In genomic region chr13:21408805-21409459, GRCm38 (mm10) we compare ENCODE assay signal across 9 mouse cellular contexts. TPM values are rescaled to one million over a fixed set of nuclear protein-coding genes. Genes with fewer than 3 reads are reported as not detected.
DNase-seq lines count a peak whose midpoint lies in the region; ATAC-seq lines count a peak whose summit lies in the region.
"Had no signal": no experiment of that assay in that cellular context is flagged by ENCODE, and none has a peak within 500 bp of the region (broad histone marks: within the 10 kb centered on the region; RNA-seq: fewer than 3 reads in every experiment).

No protein-coding gene starts in this region.

- no peaks in the 10 kb centered on the region for H3K36me3 ChIP-seq in forebrain, embryonic 14.5 days (ENCODE audit: control insufficient read depth, insufficient read depth, low read length)
- no peaks in the 10 kb centered on the region for H3K36me3 ChIP-seq in liver, embryonic 15.5 days (replicated peaks)

- 56% methylated on average over 11 of the region's 11 CpGs for WGBS in forebrain, embryonic 14.5 days
- 60% methylated on average over 11 of the region's 11 CpGs for WGBS in liver, embryonic 15.5 days (ENCODE audit: insufficient replicate concordance)

- ATAC-seq in CD4-positive, CD25-positive, alpha-beta regulatory T cell, adult 4 months, result peak; percentile 33
- ATAC-seq in forebrain, embryonic 14.5 days, result 0 out of 2 replicates have a peak, but pooled peaks have one; percentile 36
- ATAC-seq in liver, embryonic 15.5 days (ENCODE audit: insufficient read depth), result peak; percentile 45
- no peak for ATAC-seq in megakaryocyte-erythroid progenitor cell, adult 5-6 weeks (replicated peaks; ENCODE audit: low FRiP score, low TSS enrichment, poor library complexity, severe bottlenecking)

- H3K4me2 ChIP-seq in forebrain, embryonic 14.5 days (ENCODE audit: low read length), result peak overlapping the region; percentile 66
- H3K4me2 ChIP-seq in liver, embryonic 15.5 days, result peak overlapping the region; percentile 84

- intact Hi-C loops in heart, postnatal 14 days (cut with DNase I), result loop anchor here (10.0 kb wide), 1 partner anchor 616 kb away; no protein-coding TSS in a partner anchor
- intact Hi-C loops in left cerebral cortex, postnatal 36 days (cut with DNase I), result loop anchor here (2.0 kb wide), 1 partner anchor 44 kb away; the partner anchor contains the start of gene Zscan26

- no peak overlapping the region for H3K27ac ChIP-seq in forebrain, embryonic 14.5 days (ENCODE audit: low read depth, low read length)
- H3K27ac ChIP-seq in liver, embryonic 15.5 days (replicated peaks), result peak overlapping the region; percentile 83

- H3K4me1 ChIP-seq in forebrain, embryonic 14.5 days (ENCODE audit: control insufficient read depth, insufficient read depth, low read length), result peaks cover 3% of the 10 kb centered on the region
- H3K4me1 ChIP-seq in liver, embryonic 15.5 days (replicated peaks), result peaks cover 34% of the 10 kb centered on the region

- H3K9ac ChIP-seq in forebrain, embryonic 14.5 days (ENCODE audit: low read length), result peak overlapping the region; percentile 69
- peak overlapping the region; percentile 53 for H3K9ac ChIP-seq in liver, embryonic 15.5 days

- peak; percentile 69 for DNase-seq in heart, adult 11 months
- no peak for DNase-seq in heart, postnatal 14 days
- no peak for DNase-seq in forebrain, embryonic 14.5 days (ENCODE audit: low spot score)
- DNase-seq in adipocyte (ENCODE audit: low spot score), result no peak
- DNase-seq in left cerebral cortex, postnatal 36 days (ENCODE audit: low spot score in 2 of 2), result no peak

- H3K4me3 ChIP-seq in forebrain, embryonic 14.5 days (ENCODE audit: low read depth, low read length), result peak overlapping the region; percentile 44
- peak overlapping the region; percentile 59 for H3K4me3 ChIP-seq in liver, embryonic 15.5 days (replicated peaks)

- no peaks in the 10 kb centered on the region for H3K27me3 ChIP-seq in forebrain, embryonic 14.5 days (replicated peaks; ENCODE audit: control insufficient read depth, insufficient read depth, low read length)
- H3K27me3 ChIP-seq in liver, embryonic 15.5 days, result no peaks in the 10 kb centered on the region
- H3K27me3 ChIP-seq: CH12.LX had no signal

- H3K9me3 ChIP-seq in forebrain, embryonic 14.5 days (replicated peaks; ENCODE audit: control insufficient read depth, low read length), result no peaks in the 10 kb centered on the region
- H3K9me3 ChIP-seq in liver, embryonic 15.5 days (replicated peaks), result no peaks in the 10 kb centered on the region

RNA-seq across cellular contexts. Expression of gene Zkscan3, which starts 6.4 kb away (rescaled TPM):
- 10 to 100 TPM; 34.3 to 38.2 TPM for total RNA-seq in heart, postnatal 14 days (2021)
- 10 to 100 TPM; 31.1 to 45.5 TPM for polyA plus RNA-seq in CD4-positive, CD25-positive, alpha-beta regulatory T cell, adult 4 months (2017; shearing (Covaris generic))
- 78.3 and 80.5 TPM in 2 replicates for polyA plus RNA-seq in forebrain, embryonic 14.5 days (2014; fragmentation: Nextera tagmentation; extraction: Ambion mirVana)
- polyA plus RNA-seq in liver, embryonic 15.5 days (2015; fragmentation: Nextera tagmentation; extraction: Ambion mirVana), result 28.9 and 32.1 TPM in 2 replicates
- total RNA-seq in left cerebral cortex, postnatal 36 days (2021), result 10 to 100 TPM; 30.3 to 45.5 TPM
- 45.1 and 49.1 TPM in 2 replicates for total RNA-seq in megakaryocyte-erythroid progenitor cell, adult 5-6 weeks (2014; fragmentation: Nextera tagmentation)
- 28.8 and 32.3 TPM in 2 replicates for total RNA-seq in megakaryocyte-erythroid progenitor cell, adult 5-6 weeks (2017)

RNA-seq across cellular contexts. Expression of gene Pgbd1, which starts 31.9 kb away (rescaled TPM):
- total RNA-seq in heart, postnatal 14 days (2021), result under 1 TPM; 0.32 to 0.60 TPM
- polyA plus RNA-seq in CD4-positive, CD25-positive, alpha-beta regulatory T cell, adult 4 months (2017; shearing (Covaris generic)), result 1 to 10 TPM; 1.3 to 1.7 TPM
- 3.5 and 3.7 TPM in 2 replicates for polyA plus RNA-seq in forebrain, embryonic 14.5 days (2014; fragmentation: Nextera tagmentation; extraction: Ambion mirVana)
- polyA plus RNA-seq in liver, embryonic 15.5 days (2015; fragmentation: Nextera tagmentation; extraction: Ambion mirVana), result 1.0 and 1.2 TPM in 2 replicates
- 1 to 10 TPM; 1.3 to 1.9 TPM for total RNA-seq in left cerebral cortex, postnatal 36 days (2021)
- 2.8 and 4.3 TPM in 2 replicates for total RNA-seq in megakaryocyte-erythroid progenitor cell, adult 5-6 weeks (2014; fragmentation: Nextera tagmentation)
- total RNA-seq in megakaryocyte-erythroid progenitor cell, adult 5-6 weeks (2017), result 4.5 and 6.1 TPM in 2 replicates

RNA-seq across cellular contexts. Expression of gene Zscan26, which starts 44.6 kb away (rescaled TPM):
- 10 to 100 TPM; 21.7 to 24.1 TPM for total RNA-seq in heart, postnatal 14 days (2021)
- 10 to 100 TPM; 78.3 to 80.7 TPM for polyA plus RNA-seq in CD4-positive, CD25-positive, alpha-beta regulatory T cell, adult 4 months (2017; shearing (Covaris generic))
- 10.4 TPM in 2 replicates for polyA plus RNA-seq in forebrain, embryonic 14.5 days (2014; fragmentation: Nextera tagmentation; extraction: Ambion mirVana)
- polyA plus RNA-seq in liver, embryonic 15.5 days (2015; fragmentation: Nextera tagmentation; extraction: Ambion mirVana), result 9.6 and 11.0 TPM in 2 replicates
- total RNA-seq in left cerebral cortex, postnatal 36 days (2021), result 10 to 100 TPM; 43.8 to 58.5 TPM
- 11.1 and 23.8 TPM in 2 replicates for total RNA-seq in megakaryocyte-erythroid progenitor cell, adult 5-6 weeks (2014; fragmentation: Nextera tagmentation)
- total RNA-seq in megakaryocyte-erythroid progenitor cell, adult 5-6 weeks (2017), result 16.8 and 21.2 TPM in 2 replicates

RNA-seq across cellular contexts. Expression of gene Zscan12, which starts 46.3 kb away (rescaled TPM):
- 1 to 10 TPM; 4.6 to 4.9 TPM for total RNA-seq in heart, postnatal 14 days (2021)
- 10 to 100 TPM in 1 of 2 experiments, 1 to 10 TPM in 1; 7.7 to 10.6 TPM for polyA plus RNA-seq in CD4-positive, CD25-positive, alpha-beta regulatory T cell, adult 4 months (2017; shearing (Covaris generic))
- 14.7 and 15.0 TPM in 2 replicates for polyA plus RNA-seq in forebrain, embryonic 14.5 days (2014; fragmentation: Nextera tagmentation; extraction: Ambion mirVana)
- polyA plus RNA-seq in liver, embryonic 15.5 days (2015; fragmentation: Nextera tagmentation; extraction: Ambion mirVana), result 3.0 and 3.1 TPM in 2 replicates
- total RNA-seq in left cerebral cortex, postnatal 36 days (2021), result 1 to 10 TPM; 7.1 to 9.4 TPM
- total RNA-seq in megakaryocyte-erythroid progenitor cell, adult 5-6 weeks (2014; fragmentation: Nextera tagmentation), result 8.5 and 11.1 TPM in 2 replicates
- 11.0 and 20.0 TPM in 2 replicates for total RNA-seq in megakaryocyte-erythroid progenitor cell, adult 5-6 weeks (2017)

RNA-seq across cellular contexts. Expression of gene Nkapl, which starts 59.4 kb away (rescaled TPM):
- under 1 TPM; 0.59 to 0.88 TPM for total RNA-seq in heart, postnatal 14 days (2021)
- under 1 TPM in 1 of 2 experiments, not detected in 1; 0.36 TPM for polyA plus RNA-seq in CD4-positive, CD25-positive, alpha-beta regulatory T cell, adult 4 months (2017; shearing (Covaris generic))
- 3.8 TPM in 2 replicates for polyA plus RNA-seq in forebrain, embryonic 14.5 days (2014; fragmentation: Nextera tagmentation; extraction: Ambion mirVana)
- polyA plus RNA-seq in liver, embryonic 15.5 days (2015; fragmentation: Nextera tagmentation; extraction: Ambion mirVana), result 0.66 and 0.94 TPM in 2 replicates
- total RNA-seq in left cerebral cortex, postnatal 36 days (2021), result 1 to 10 TPM; 1.4 to 1.7 TPM
- not detected in 2 replicates for total RNA-seq in megakaryocyte-erythroid progenitor cell, adult 5-6 weeks (2014; fragmentation: Nextera tagmentation)
- total RNA-seq in megakaryocyte-erythroid progenitor cell, adult 5-6 weeks (2017), result 1.1 TPM in 1 of 2 replicates, not detected in the other
